In the genomic region with DNA sequence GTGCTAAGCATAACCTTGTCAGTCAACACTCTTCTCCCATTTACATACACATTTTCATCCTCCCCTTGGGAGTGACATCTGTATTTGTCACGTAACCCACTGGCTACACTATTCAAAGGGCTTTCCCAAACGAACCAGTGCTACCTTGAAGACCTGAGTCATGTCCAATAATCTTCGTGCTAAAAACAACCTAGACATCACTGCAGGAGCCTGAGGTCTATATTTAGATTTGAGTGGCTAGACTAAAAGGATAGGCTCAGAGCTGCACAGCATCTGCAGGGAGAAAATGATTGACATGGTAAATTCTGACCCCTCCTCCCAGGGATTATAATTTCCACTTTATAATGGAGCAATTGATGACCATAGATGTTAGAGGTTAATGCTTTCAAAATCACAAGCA, we compare ENCODE assay signal across 19 mouse cellular contexts. TPM values are rescaled to one million over a fixed set of nuclear protein-coding genes. Genes with fewer than 3 reads are reported as not detected.
DNase-seq lines count a peak whose midpoint lies in the region; ATAC-seq and TF ChIP-seq lines count a peak whose summit lies in the region.
"Had no signal": no experiment of that assay in that cellular context is flagged by ENCODE, and none has a peak within 500 bp of the region (broad histone marks: within the 10 kb centered on the region; RNA-seq: fewer than 3 reads in every experiment).

No protein-coding gene starts in this region.

- TF ChIP-seq CTCF in gastrocnemius, adult 2 months (IDR thresholded peaks at IDR 0.05): no peak

- 45% methylated on average over 3 of the region's 3 CpGs for WGBS in heart, embryonic 11.5 days (ENCODE audit: insufficient replicate concordance)
- 15% methylated on average over 3 of the region's 3 CpGs for WGBS in heart, embryonic 14.5 days

- ATAC-seq in heart, embryonic 11.5 days (replicated peaks; ENCODE audit: insufficient number of reproducible peaks, low FRiP score, low TSS enrichment): no peak
- no peak for ATAC-seq in heart, embryonic 14.5 days (ENCODE audit: insufficient number of reproducible peaks, insufficient read depth, low FRiP score, low read depth)
- ATAC-seq: forebrain, embryonic 15.5 days; intestine, embryonic 15.5 days had no signal

- peaks cover 9% of the 10 kb centered on the region; the same call in 1 of the 2 replicates for H3K9me3 ChIP-seq in heart, embryonic 11.5 days (replicated peaks; ENCODE audit: control insufficient read depth, low read length)
- no peaks in the 10 kb centered on the region for H3K9me3 ChIP-seq in heart, embryonic 14.5 days (ENCODE audit: control insufficient read depth, low read length)
- H3K9me3 ChIP-seq: embryonic facial prominence, embryonic 12.5 days; intestine, embryonic 15.5 days had no signal

- no peaks in the 10 kb centered on the region for H3K36me3 ChIP-seq in heart, embryonic 11.5 days (ENCODE audit: control insufficient read depth, insufficient read depth, low read length)
- H3K36me3 ChIP-seq in heart, embryonic 14.5 days (ENCODE audit: control insufficient read depth, insufficient read depth, low read length): no peaks in the 10 kb centered on the region
- H3K36me3 ChIP-seq: embryonic facial prominence, embryonic 12.5 days; forebrain, embryonic 15.5 days; hindbrain, embryonic 10.5 days; intestine, embryonic 15.5 days had no signal

- peak overlapping the region; percentile 35; the same call in 1 of the 2 replicates for H3K27ac ChIP-seq in gastrocnemius, adult 2 months
- no peak overlapping the region for H3K27ac ChIP-seq in heart, embryonic 11.5 days (ENCODE audit: low read depth, low read length)
- H3K27ac ChIP-seq in heart, embryonic 14.5 days (replicated peaks in 1 of 2; ENCODE audit: control insufficient read depth in 1 of 2, insufficient read depth in 1 of 2, low read depth in 2 of 2, low read length in 2 of 2): peak overlapping the region in 1 of 2 experiments; percentile 43; a peak in 2 of 4 replicates
- H3K27ac ChIP-seq: embryonic facial prominence, embryonic 12.5 days; forebrain, embryonic 15.5 days; hindbrain, embryonic 10.5 days; hindbrain, embryonic 14.5 days; intestine, embryonic 15.5 days had no signal

- H3K9ac ChIP-seq in heart, embryonic 11.5 days (ENCODE audit: low read depth, low read length): no peak overlapping the region
- H3K9ac ChIP-seq in heart, embryonic 14.5 days (ENCODE audit: low read length): no peak overlapping the region
- H3K9ac ChIP-seq: embryonic facial prominence, embryonic 12.5 days; forebrain, embryonic 15.5 days; hindbrain, embryonic 14.5 days; intestine, embryonic 15.5 days had no signal

- H3K4me2 ChIP-seq in heart, embryonic 11.5 days: peak overlapping the region; percentile 6; the same call in 1 of the 2 replicates
- H3K4me2 ChIP-seq in heart, embryonic 14.5 days (ENCODE audit: low read length): peak overlapping the region; percentile 11; the same call in 1 of the 2 replicates
- H3K4me2 ChIP-seq: embryonic facial prominence, embryonic 12.5 days; forebrain, embryonic 15.5 days; hindbrain, embryonic 14.5 days; intestine, embryonic 15.5 days had no signal

- H3K4me3 ChIP-seq in gastrocnemius, adult 2 months: no peak overlapping the region
- H3K4me3 ChIP-seq in heart, embryonic 11.5 days (ENCODE audit: low read depth, low read length): no peak overlapping the region
- no peak overlapping the region for H3K4me3 ChIP-seq in heart, embryonic 14.5 days (ENCODE audit: control insufficient read depth in 1 of 2, insufficient read depth in 1 of 2, low read depth in 1 of 2, low read length in 2 of 2)
- H3K4me3 ChIP-seq: embryonic facial prominence, embryonic 12.5 days; forebrain, embryonic 15.5 days; hindbrain, embryonic 10.5 days; intestine, embryonic 15.5 days had no signal

- H3K4me1 ChIP-seq in heart, embryonic 11.5 days (ENCODE audit: control insufficient read depth, insufficient read depth, low read length): peaks cover 11% of the 10 kb centered on the region; the same call in 1 of the 2 replicates
- peaks cover 0 to 17% of the 10 kb centered on the region in 2 experiments; a peak in 1 of 4 replicates for H3K4me1 ChIP-seq in heart, embryonic 14.5 days (ENCODE audit: control insufficient read depth in 2 of 2, insufficient read depth in 2 of 2, low read length in 2 of 2)
- H3K4me1 ChIP-seq: embryonic facial prominence, embryonic 12.5 days; forebrain, embryonic 15.5 days; hindbrain, embryonic 10.5 days; intestine, embryonic 15.5 days had no signal

- no peak for DNase-seq in gastrocnemius, adult 2 months
- DNase-seq in gastrocnemius, postnatal 14 days: no peak
- no peak for DNase-seq in heart, postnatal 36 days
- DNase-seq in skeletal muscle tissue, adult 2 months (ENCODE audit: low read depth, low spot score): peak; percentile 28
- DNase-seq in left cerebral cortex, postnatal 36 days (ENCODE audit: low spot score in 2 of 2): no peak
- DNase-seq: adrenal gland, postnatal 10 days; cerebellum, adult 11 months; cerebellum, adult 8-10 months; cerebellum, postnatal 25 days; gastrocnemius, postnatal 25 days; kidney, adult 18-20 months had no signal

- no peaks in the 10 kb centered on the region for H3K27me3 ChIP-seq in heart, embryonic 11.5 days (ENCODE audit: control insufficient read depth, insufficient read depth, low read length)
- H3K27me3 ChIP-seq in heart, embryonic 14.5 days (ENCODE audit: control insufficient read depth, insufficient read depth, low read length): no peaks in the 10 kb centered on the region
- H3K27me3 ChIP-seq: embryonic facial prominence, embryonic 12.5 days; forebrain, embryonic 15.5 days; intestine, embryonic 15.5 days had no signal

- intact Hi-C loops in gastrocnemius, adult 2 months (cut with DNase I): no loop called here
- intact Hi-C loops in gastrocnemius, postnatal 14 days (cut with DNase I; ENCODE audit: low total_unique reads): no loop called here
- intact Hi-C loops in heart, postnatal 36 days (cut with DNase I): no loop called here
- intact Hi-C loops in left cerebral cortex, postnatal 36 days (cut with DNase I): no loop called here

RNA-seq across cellular contexts. Expression of a gene that starts 37.0 kb away (rescaled TPM):
- total RNA-seq in gastrocnemius, adult 2 months (2021): 10 to 100 TPM; 11.4 to 32.4 TPM
- total RNA-seq in gastrocnemius, postnatal 14 days (2021): 10 to 100 TPM; 11.3 to 18.1 TPM
- polyA plus RNA-seq in heart, embryonic 11.5 days (2014; fragmentation: Nextera tagmentation; extraction: Ambion mirVana): 60.7 and 62.9 TPM in 2 replicates
- total RNA-seq in heart, postnatal 36 days (2021): 100 to 1,000 TPM; 184 to 233 TPM
- 114 and 119 TPM in 2 replicates for polyA plus RNA-seq in heart, embryonic 14.5 days (2014; fragmentation: Nextera tagmentation; extraction: Ambion mirVana)
- total RNA-seq in left cerebral cortex, postnatal 36 days (2021): 10 to 100 TPM; 24.3 to 27.4 TPM
- total RNA-seq: MEL had no signal

Comparison
In these comparisons a context has a peak if more than half of its experiments do, and no peak if none do; other contexts are left out.
1. RNA of a gene that starts 37.0 kb away (total RNA-seq): 184 to 233 TPM in heart, postnatal 36 days; 11.4 to 32.4 TPM in gastrocnemius, adult 2 months, 24.3 to 27.4 TPM in left cerebral cortex, postnatal 36 days and 11.3 to 18.1 TPM in gastrocnemius, postnatal 14 days; every median in the first group is over 4 times any median in the second.